Mouse (Mus musculus) embryonic facial prominence, embryonic 13.5 days (tissue): ENCODE measurements around the gene Vmn2r32. TPM values are rescaled to one million over a fixed set of nuclear protein-coding genes. Genes with fewer than 3 reads are reported as not detected.
"Not testable (repeated sequence)": the region's sequence is repeated elsewhere in the genome, so short reads cannot be mapped to it uniquely, and the experiment has no call there.

ENCODE experiments used
- ATAC-seq: fragments of 200-750 bp; cut with Nextera tagmentation; 2 replicates; pipeline ENCODE4 v1.8.0; 2017; ENCODE audit warnings: low read depth; ENCODE audit not compliant: insufficient number of reproducible peaks, insufficient read depth, low FRiP score, low TSS enrichment
- H3K27ac ChIP-seq: fragments of 300-500 bp; sonication (generic); 2 replicates; pipeline ENCODE4 v1.5.1; 2015; ENCODE audit warnings: moderate library complexity, mild to moderate bottlenecking, inconsistent platforms
- H3K27me3 ChIP-seq: fragments of 300-500 bp; sonication (generic); 2 replicates; pipeline ENCODE4 v1.6.1; 2015; ENCODE audit warnings: mild to moderate bottlenecking, inconsistent platforms
- H3K36me3 ChIP-seq: fragments of 300-500 bp; sonication (generic); 2 replicates; pipeline ENCODE4 v1.6.1; 2015; ENCODE audit warnings: mild to moderate bottlenecking, inconsistent platforms
- H3K4me1 ChIP-seq: fragments of 300-500 bp; sonication (generic); 2 replicates; pipeline ENCODE4 v1.6.1; 2015; ENCODE audit warnings: inconsistent platforms
- H3K4me2 ChIP-seq: fragments of 300-500 bp; sonication (generic); 2 replicates; pipeline ENCODE4 v1.6.1; 2015; ENCODE audit warnings: moderate library complexity, mild to moderate bottlenecking, inconsistent platforms
- H3K4me3 ChIP-seq: fragments of 300-500 bp; sonication (generic); 2 replicates; pipeline ENCODE4 v1.5.1; 2015; ENCODE audit warnings: mild to moderate bottlenecking, inconsistent platforms
- H3K9ac ChIP-seq: fragments of 300-500 bp; sonication (generic); 2 replicates; pipeline ENCODE4 v1.6.1; 2015; ENCODE audit warnings: mild to moderate bottlenecking, inconsistent platforms
- H3K9me3 ChIP-seq: fragments of 300-500 bp; sonication (generic); 2 replicates; pipeline ENCODE4 v1.6.1; 2016; ENCODE audit warnings: inconsistent platforms
- WGBS: fragments of 180-500 bp; shearing (Covaris S2); methylation state at CpG from one replicate; pipeline ENCODE4 v1.1.7; 2015; ENCODE audit warnings: mixed read lengths; 5-methylcytosine and 5-hydroxymethylcytosine counted together
- polyA plus RNA-seq: library from polyadenylated mRNA; unstranded; fragments of >200 nt; fragmentation: Nextera tagmentation; extraction: Ambion mirVana; gene quantifications from 2 replicates; pipeline ENCODE4 v1.2.1, GENCODE M21; 2015

Vmn2r32 gene
- not detected in 2 replicates for polyA plus RNA-seq

- 54% methylated on average over 2 of the region's 2 CpGs for WGBS
- not testable (repeated sequence) for H3K27ac ChIP-seq, H3K4me1 ChIP-seq, H3K9me3 ChIP-seq, ATAC-seq, H3K27me3 ChIP-seq, H3K4me2 ChIP-seq, H3K36me3 ChIP-seq, H3K4me3 ChIP-seq, H3K9ac ChIP-seq
These were observed at the start of gene Vmn2r32 for GRCm38 (mm10) chr7:7479918-7480317. Vmn2r32 (minus strand) TSS chr7:7480018.

Other genes starting within 250 kb of the Vmn2r32 start
- 1.7 and 1.8 TPM in 2 replicates for gene Vmn2r29, start 232.7 kb downstream of the Vmn2r32 start, polyA plus RNA-seq
- 3.3 and 7.6 TPM in 2 replicates for gene Gm45844, start 201.7 kb downstream of the Vmn2r32 start, polyA plus RNA-seq
- gene Clcn4, start 179.2 kb downstream of the Vmn2r32 start, polyA plus RNA-seq, result 44.1 and 49.8 TPM in 2 replicates
- 0.04 TPM in 1 of 2 replicates, not detected in the other for gene Vmn2r30, start 142.4 kb downstream of the Vmn2r32 start, polyA plus RNA-seq
- gene Gm45783, start 105.4 kb downstream of the Vmn2r32 start, polyA plus RNA-seq, result not detected in 2 replicates
- gene Vmn2r31, start 80.3 kb downstream of the Vmn2r32 start, polyA plus RNA-seq, result not detected in 2 replicates
- gene Vmn2r33, start 86.8 kb upstream of the Vmn2r32 start, polyA plus RNA-seq, result not detected in 2 replicates
- not detected in 2 replicates for gene Vmn2r34, start 209.5 kb upstream of the Vmn2r32 start, polyA plus RNA-seq